Mouse (Mus musculus): Measurements from ENCODE around the gene Gga3.
A peak's percentile ranks its signal among the peaks of the same experiment; 100 is the strongest.
"Not testable (repeated sequence)": the region's sequence is repeated elsewhere in the genome, so short reads cannot be mapped to it uniquely, and the experiment has no call there.

The Gga3 gene

DNA sequence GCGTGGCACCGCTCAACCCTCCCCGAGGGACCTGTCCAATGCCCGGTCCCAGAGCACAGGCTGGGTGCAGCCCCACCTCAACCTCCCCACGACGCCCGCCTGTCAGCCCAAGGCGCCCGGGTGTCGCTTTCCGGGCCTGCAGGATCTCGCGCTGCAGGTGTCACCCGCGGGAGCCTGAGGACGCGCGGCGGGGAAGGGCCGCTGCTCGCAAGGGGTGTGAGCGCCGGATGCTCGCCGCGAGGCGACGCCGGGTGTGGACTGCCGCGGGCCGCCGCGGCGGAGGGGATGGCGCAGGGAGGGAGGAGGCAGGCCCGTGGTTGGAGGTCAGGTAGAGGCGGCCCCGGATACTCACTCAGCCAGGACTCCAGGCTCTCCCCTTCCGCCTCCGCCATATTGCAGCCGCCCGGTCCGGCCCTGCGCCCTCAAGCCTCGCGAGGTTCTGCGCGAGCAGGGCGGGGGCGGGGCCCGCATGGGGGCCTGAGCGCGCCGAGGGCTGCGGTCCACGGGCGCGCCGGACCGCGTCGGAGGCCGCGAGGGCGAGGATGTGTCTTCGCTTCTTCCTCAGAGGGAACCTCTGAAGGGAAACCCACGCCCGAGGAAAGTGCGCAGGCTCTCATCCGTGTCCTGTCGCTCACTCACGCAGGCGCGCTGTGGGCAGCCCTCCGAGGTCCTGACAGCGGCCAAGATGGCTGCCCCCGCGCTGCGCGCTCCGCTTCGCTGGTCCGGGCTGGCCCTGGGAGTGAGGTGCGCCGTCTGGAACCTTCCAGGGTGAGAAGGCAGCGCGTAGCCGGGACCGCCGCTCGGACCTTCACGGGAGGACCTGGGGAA, at the start of gene Gga3, which contains the start of gene Mrps7:
Gga3 (minus strand) TSS at position 576 of the 828 bp plus-strand sequence.
Mrps7 (plus strand) TSS at position 450 of the 828 bp plus-strand sequence.
- DNase-seq: peak; percentile 89

DNA sequence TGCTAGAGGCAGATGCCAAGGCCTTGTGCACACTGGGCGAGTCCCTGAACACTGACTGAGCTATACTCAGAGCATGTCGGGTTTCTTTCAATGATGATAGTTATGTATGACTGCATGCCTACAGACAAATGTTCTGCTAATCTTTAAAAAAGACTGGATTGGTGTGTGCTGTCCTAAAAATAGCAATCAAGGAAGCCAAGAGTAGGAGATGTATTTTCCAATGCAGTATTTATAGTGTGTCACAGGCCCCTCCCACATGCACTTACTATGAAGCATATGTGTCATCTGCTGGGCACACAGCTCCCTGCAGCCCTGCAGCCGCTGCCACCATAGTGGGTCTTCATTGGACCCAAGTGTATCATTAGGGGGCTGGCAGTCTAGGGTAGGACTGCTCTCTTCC, 49.3 kb upstream of the Gga3 start:
- no peak for DNase-seq

- no peak for DNase-seq
These were observed 47.8 kb upstream of the Gga3 start for GRCm38 (mm10) chr11:115651680-115652079.

DNA sequence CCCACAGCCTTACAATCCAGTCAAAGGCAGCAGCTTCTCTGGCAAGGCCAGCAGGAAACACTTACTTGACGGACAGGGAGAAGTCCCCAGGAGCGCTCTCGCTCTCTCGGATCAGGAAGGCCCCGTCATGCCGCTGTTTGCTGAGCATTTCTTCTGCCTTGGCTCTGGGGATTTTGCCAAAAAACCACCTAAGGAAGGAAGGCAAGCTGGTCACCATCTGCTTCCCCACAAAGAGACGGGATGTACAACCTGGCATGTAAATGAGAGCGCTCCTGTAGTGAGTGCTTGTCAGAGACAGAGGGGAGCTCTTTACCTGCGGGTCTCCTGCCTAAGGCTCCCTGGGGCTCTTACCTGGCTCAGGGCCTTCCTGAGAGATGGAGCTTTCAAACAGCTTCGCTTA, 45.9 kb upstream of the Gga3 start:
- DNase-seq: peak; percentile 97

DNA sequence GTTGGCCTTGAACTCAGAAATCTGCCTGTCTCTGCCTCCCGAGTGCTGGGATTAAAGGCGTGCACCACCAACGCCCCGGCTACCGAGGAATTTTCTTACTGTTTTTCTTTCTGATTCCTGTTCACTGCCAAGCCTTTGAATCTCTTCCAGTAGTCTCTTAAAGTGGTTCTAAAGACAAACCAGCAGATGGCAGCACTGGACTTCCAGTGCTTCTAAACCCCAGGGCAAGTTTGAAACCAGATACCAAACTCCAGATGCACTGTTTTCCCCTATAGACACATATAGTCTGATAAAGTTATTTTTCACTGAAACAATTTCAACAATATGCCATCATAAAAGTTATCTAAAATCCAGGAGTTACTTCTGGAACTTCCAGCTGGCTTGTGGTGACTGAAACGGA, 43.6 kb upstream of the Gga3 start:
- peak; percentile 70 for DNase-seq

GRCm38 (mm10) chr11:115646439-115646838, 42.6 kb upstream of the Gga3 start:
- no peak for DNase-seq

GRCm38 (mm10) chr11:115645498-115645897, 41.6 kb upstream of the Gga3 start:
- not testable (repeated sequence) for DNase-seq

DNA sequence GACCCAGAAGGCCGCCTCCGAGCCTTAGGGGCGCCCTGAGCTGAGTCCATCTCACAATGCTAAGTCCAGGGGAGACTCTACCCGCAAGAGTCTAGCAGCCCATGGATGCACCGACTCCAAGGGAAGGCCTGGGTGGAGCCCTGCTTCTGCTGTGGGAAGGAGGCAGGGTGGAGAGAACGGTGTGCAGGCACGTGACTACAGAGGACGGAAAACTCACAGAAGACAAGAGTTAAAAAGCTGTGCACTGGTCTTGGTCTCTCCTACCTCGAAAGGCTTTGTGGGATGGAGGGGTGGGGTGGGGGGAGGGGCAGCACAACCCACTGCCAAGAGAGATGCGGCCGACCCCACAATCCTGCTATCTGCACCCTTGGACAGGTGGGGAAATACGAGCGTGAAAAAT, 40.5 kb upstream of the Gga3 start:
- DNase-seq: no peak

DNA sequence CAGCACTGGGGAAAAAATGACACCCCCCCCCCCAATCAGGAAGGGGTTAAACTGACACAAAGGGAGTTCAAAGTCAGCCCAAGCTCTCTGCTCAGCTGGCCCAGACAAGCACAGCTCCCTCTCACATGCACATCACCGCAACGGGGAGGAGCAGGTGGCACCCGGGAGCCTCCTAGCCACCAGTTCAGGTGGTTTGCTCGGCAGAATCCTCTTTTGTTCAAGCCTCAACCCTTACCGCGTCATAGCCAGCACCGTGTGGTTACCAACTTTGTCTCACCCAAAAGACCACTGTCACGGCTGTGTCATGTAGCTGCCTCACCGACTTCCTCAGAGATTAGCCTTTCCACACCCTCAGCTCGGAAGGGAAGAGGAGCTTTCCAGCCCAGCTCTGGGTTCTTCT, 39.4 kb upstream of the Gga3 start:
- DNase-seq: no peak

- DNase-seq: no peak
These were observed 38.9 kb upstream of the Gga3 start for GRCm38 (mm10) chr11:115642705-115643104.

GRCm38 (mm10) chr11:115641664-115642036, 37.8 kb upstream of the Gga3 start:
- DNase-seq: no peak

GRCm38 (mm10) chr11:115640978-115641663, 37.3 kb upstream of the Gga3 start:
- no peak for DNase-seq

GRCm38 (mm10) chr11:115640311-115640828, 36.5 kb upstream of the Gga3 start:
- DNase-seq: no peak

GRCm38 (mm10) chr11:115639540-115639939, 35.7 kb upstream of the Gga3 start:
- no peak for DNase-seq

GRCm38 (mm10) chr11:115638498-115639409, 34.9 kb upstream of the Gga3 start:
- no peak for DNase-seq

DNA sequence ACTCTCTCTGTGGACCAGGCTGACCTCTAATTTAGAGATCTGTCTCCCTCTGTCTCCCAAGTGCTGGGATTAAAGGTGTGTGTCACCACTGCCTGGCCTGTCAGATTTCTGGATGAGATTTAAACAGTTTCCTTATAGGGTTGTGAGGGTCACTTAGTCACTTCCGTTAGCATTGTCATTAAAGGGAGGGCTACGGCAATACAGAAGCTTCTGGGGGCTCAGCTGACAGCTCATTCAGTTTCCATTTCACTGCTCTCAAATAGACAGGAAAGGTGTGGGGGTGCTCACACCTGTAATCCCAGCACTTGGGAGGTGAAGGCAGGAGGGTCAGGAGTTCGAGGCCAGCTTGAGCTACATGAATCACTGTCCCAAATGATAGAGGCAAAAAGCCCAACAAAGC, 33.1 kb upstream of the Gga3 start:
- DNase-seq: no peak

DNA sequence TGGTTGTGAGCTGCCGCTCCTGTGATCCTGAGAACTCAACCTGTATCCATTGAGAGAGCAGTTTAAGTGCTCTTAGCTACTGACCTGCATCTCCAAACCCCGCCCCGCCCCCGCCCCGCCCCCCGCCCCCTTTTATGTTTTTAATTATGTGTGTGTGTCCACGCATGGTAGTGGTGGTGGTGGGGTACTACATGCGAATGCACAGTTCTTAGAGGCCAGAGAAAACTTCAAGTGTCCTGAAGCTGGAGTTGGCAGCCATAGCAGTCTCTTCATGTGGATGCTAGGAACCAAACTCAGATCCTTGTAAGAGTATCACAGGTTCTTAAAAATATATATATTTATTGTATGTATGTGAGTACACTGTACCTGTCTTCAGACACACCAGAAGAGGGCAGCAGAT, 31.6 kb upstream of the Gga3 start:
- no peak for DNase-seq

- DNase-seq: no peak
These were observed 31.2 kb upstream of the Gga3 start for GRCm38 (mm10) chr11:115635041-115635440.

- no peak for DNase-seq
These were observed 30.3 kb upstream of the Gga3 start for GRCm38 (mm10) chr11:115634109-115634508.

- no peak for DNase-seq
These were observed 29.0 kb upstream of the Gga3 start for GRCm38 (mm10) chr11:115632862-115633261.

- DNase-seq: no peak
These were observed 28.4 kb upstream of the Gga3 start for GRCm38 (mm10) chr11:115632247-115632646.

GRCm38 (mm10) chr11:115631505-115631890, 27.6 kb upstream of the Gga3 start:
- DNase-seq: peak; percentile 59
